Mouse (Mus musculus) neural tube, embryonic 14.5 days (tissue): ENCODE data around the gene Gnmt. TPM values are rescaled to one million over a fixed set of nuclear protein-coding genes. Genes with fewer than 3 reads are reported as not detected.

Source experiments
- ATAC-seq: fragments of 200-750 bp; cut with Nextera tagmentation; 2 replicates; pipeline ENCODE4 v1.8.0; 2017; ENCODE audit warnings: low read depth, mild to moderate bottlenecking, moderate TSS enrichment, moderate library complexity
- H3K27ac ChIP-seq: fragments of 300-500 bp; sonication (generic); 2 replicates; pipeline ENCODE4 v1.5.1; 2014; ENCODE audit warnings: low read depth, mild to moderate bottlenecking, control low read depth, low read length, moderate library complexity, mixed read lengths
- H3K27me3 ChIP-seq: fragments of 300-500 bp; sonication (generic); 2 replicates; pipeline ENCODE4 v1.6.1; 2014; ENCODE audit warnings: low read length; ENCODE audit not compliant: control insufficient read depth, insufficient read depth
- H3K36me3 ChIP-seq: fragments of 300-500 bp; sonication (generic); 2 replicates; pipeline ENCODE4 v1.6.1; 2014; ENCODE audit warnings: low read length, mixed read lengths; ENCODE audit not compliant: control insufficient read depth, insufficient read depth
- H3K4me1 ChIP-seq: fragments of 300-500 bp; sonication (generic); 2 replicates; pipeline ENCODE4 v1.6.1; 2014; ENCODE audit warnings: low read length; ENCODE audit not compliant: control insufficient read depth, insufficient read depth
- H3K4me2 ChIP-seq: fragments of 300-500 bp; sonication (generic); 2 replicates; pipeline ENCODE4 v1.6.1; 2014; ENCODE audit warnings: mild to moderate bottlenecking, low read depth, low read length, control low read depth
- H3K4me3 ChIP-seq: fragments of 300-500 bp; sonication (generic); 2 replicates; pipeline ENCODE4 v1.5.1; 2014; ENCODE audit warnings: low read depth, low read length, control low read depth, mixed read lengths
- H3K9ac ChIP-seq: fragments of 300-500 bp; sonication (generic); replicated peaks from 2 replicates; pipeline ENCODE4 v1.6.1; 2014; ENCODE audit warnings: low read depth, mild to moderate bottlenecking, control low read depth, low read length, mixed read lengths
- H3K9me3 ChIP-seq: fragments of 300-500 bp; sonication (generic); 2 replicates; pipeline ENCODE4 v1.6.1; 2016; ENCODE audit warnings: low read length; ENCODE audit not compliant: control insufficient read depth
- WGBS: fragments of 180-500 bp; shearing (Covaris S2); extraction: QIAGEN DNeasy Blood & Tissue Kit; methylation state at CpG from one replicate; pipeline ENCODE4 v1.1.7; 2014; 5-methylcytosine and 5-hydroxymethylcytosine counted together
- polyA plus RNA-seq: library from polyadenylated mRNA; unstranded; fragments of >200 nt; fragmentation: Nextera tagmentation; extraction: Ambion mirVana; gene quantifications from 2 replicates; pipeline ENCODE4 v1.2.1, GENCODE M21; 2014

The Gnmt gene
- polyA plus RNA-seq, 1 experiment from 2014 or later, result 2.1 TPM

DNA sequence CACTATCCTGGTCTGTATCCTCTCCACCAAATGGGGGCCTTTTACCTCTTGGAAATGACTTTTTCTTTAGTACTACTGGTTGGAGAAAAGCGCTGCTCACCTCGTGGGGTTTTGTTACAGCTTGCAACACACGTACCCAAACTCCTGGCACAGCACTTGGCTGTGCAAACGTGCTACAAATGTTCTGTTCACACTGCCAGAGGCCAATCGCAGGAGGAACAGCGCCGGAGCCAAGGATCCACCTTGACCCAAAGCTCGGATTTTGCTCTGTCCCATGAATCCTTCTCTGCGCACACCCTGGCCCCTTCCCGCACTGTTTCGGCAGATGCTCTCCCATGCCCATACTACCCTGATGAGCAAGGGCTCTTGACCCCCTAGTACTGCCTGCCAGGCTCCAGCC, 472 bp downstream of the Gnmt start:
- no peak overlapping the region for H3K27ac ChIP-seq
- no peak overlapping the region for H3K9ac ChIP-seq
- no peak overlapping the region for H3K4me3 ChIP-seq
- no peak overlapping the region for H3K4me2 ChIP-seq
- no peaks in the 10 kb centered on the region for H3K9me3 ChIP-seq
- H3K4me1 ChIP-seq, result no peaks in the 10 kb centered on the region
- no peaks in the 10 kb centered on the region; the same call in 1 of the 2 replicates for H3K36me3 ChIP-seq
- 0 out of 2 replicates have a peak, but pooled peaks cover 2% of the 10 kb centered on the region for H3K27me3 ChIP-seq
- 50% methylated on average over 11 of the region's 11 CpGs for WGBS
- ATAC-seq, result no peak

DNA sequence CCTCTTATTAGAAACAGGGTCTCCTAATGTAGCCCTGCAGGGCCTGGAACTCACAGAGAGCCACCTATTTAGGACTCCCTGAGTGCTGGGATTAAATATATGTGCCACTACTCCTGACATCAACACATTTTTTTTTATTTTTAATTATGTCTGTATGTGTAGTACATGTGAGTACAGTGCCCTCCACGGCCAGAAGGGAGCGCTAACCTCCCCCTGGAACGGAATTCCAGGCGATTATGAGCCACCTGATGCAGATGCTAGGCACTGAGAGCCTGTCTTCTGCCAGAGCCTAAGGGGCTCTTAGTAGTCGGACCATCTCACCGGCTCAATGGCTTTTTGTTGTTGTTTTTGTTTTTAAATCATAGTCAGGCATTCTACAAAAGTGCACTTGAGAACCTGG, 947 bp downstream of the Gnmt start:
- ATAC-seq, result no peak
- Histone ChIP-seq H3K36me3 (no peaks in the 10 kb centered on the region; the same call in 1 of the 2 replicates), H3K4me2 (no peak overlapping the region), H3K4me1 (no peaks in the 10 kb centered on the region), H3K27ac (no peak overlapping the region), H3K27me3 (0 out of 2 replicates have a peak, but pooled peaks cover 2% of the 10 kb centered on the region), H3K4me3 (no peak overlapping the region), H3K9me3 (no peaks in the 10 kb centered on the region), H3K9ac (no peak overlapping the region)
- WGBS, result 34% methylated on average over 6 of the region's 6 CpGs

DNA sequence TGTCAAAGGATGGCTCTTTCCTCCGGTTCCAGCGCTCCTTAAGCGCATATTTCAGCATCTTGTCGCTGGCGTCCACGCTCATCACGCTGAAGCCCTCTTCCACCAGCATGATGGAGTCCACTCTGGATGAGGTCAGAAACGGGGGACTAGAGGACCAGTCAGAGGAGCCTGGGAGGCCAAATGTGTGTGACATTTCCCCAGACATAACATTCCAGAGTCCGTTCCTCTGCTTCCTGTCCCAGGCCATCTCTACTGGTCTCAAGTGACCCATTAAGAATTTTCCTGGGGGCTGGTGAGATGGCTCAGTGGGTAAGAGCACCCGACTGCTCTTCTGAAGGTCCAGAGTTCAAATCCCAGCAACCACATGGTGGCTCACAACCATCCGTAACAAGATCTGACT, 1.7 kb downstream of the Gnmt start:
- Histone ChIP-seq H3K27me3 (0 out of 2 replicates have a peak, but pooled peaks cover 2% of the 10 kb centered on the region), H3K9me3 (no peaks in the 10 kb centered on the region), H3K4me3 (no peak overlapping the region), H3K4me2 (no peak overlapping the region), H3K4me1 (no peaks in the 10 kb centered on the region), H3K27ac (no peak overlapping the region), H3K9ac (no peak overlapping the region), H3K36me3 (no peaks in the 10 kb centered on the region; the same call in 1 of the 2 replicates)
- ATAC-seq, result no peak
- WGBS, result 94% methylated on average over 11 of the region's 11 CpGs

DNA sequence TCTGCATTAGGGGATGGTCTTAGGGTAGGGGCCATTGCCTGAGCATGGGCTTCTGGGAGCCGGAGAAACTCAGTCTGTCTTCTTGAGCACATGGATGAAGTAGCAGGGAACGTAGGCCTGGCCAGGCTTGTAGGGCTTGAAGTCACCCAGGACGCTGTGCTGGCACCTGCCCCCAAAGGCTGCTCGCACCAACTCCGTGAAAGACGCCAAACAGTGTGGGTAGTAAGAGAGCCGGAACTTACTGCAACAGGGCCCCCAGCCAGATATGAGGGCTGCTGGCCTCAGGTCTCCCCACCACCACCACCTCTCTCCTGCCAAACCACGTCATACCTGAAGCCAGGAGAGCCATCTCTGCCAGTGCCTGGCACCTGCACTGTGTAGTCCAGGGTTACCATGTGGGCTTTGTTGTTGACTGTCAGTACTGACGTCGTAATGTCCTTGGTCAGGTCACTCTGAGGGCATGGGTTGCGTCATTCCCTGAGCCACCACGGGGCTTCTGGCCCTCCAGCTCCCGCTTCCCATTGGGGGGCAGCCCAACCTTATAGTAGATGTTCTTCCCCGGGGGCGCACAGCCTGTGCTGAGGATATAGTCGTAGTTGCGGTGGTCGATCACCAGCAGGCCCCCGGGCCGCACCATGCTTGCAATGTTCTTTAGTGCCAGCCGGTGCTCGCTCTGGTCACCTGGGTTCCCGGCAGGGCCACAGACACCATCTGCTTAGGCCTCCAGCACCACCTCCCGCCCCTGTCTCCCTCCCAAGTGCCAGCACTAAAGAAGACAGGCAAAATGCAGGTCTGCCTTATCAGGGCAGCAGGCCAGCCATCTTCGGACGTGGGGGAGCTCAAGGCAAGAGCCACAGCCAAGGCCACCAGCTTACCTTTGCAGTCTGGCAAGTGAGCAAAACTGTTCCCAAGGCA, 3.0 kb downstream of the Gnmt start:
- H3K4me1 ChIP-seq, result no peaks in the 10 kb centered on the region
- no peaks in the 10 kb centered on the region for H3K9me3 ChIP-seq
- no peak overlapping the region for H3K9ac ChIP-seq
- 92% methylated on average over 25 of the region's 26 CpGs for WGBS
- H3K27me3 ChIP-seq, result 0 out of 2 replicates have a peak, but pooled peaks cover 2% of the 10 kb centered on the region
- no peak for ATAC-seq
- no peak overlapping the region for H3K27ac ChIP-seq
- peaks cover 8% of the 10 kb centered on the region for H3K36me3 ChIP-seq
- no peak overlapping the region for H3K4me3 ChIP-seq
- no peak overlapping the region for H3K4me2 ChIP-seq

DNA sequence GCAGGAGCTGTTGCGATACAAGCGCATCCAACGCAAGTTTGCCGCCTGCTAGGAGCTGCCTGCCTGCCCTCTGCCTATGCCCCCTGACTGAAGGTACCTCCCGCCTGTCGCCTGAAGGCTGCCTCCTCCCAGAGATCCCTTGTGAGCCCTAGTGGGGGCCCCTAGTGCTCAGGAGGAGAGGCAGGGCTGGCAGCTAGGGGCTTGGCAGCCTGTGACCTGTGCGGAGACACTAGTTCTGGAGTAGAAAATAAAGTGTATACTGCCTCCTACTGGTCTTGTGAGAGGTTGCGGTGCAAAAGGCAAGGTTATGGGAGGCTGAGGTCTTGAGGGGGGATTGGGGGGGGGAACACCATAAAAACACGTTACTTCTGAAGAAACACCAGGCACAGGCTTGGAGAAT, 3.7 kb downstream of the Gnmt start:
- no peak overlapping the region for H3K4me3 ChIP-seq
- no peak overlapping the region for H3K4me2 ChIP-seq
- H3K9ac ChIP-seq, result no peak overlapping the region
- no peak; the same call in 1 of the 2 replicates for ATAC-seq
- H3K27ac ChIP-seq, result no peak overlapping the region
- H3K27me3 ChIP-seq, result 0 out of 2 replicates have a peak, but pooled peaks cover 2% of the 10 kb centered on the region
- H3K4me1 ChIP-seq, result no peaks in the 10 kb centered on the region
- no peaks in the 10 kb centered on the region for H3K9me3 ChIP-seq
- H3K36me3 ChIP-seq, result peaks cover 8% of the 10 kb centered on the region
- 48% methylated on average over 9 of the region's 9 CpGs for WGBS

DNA sequence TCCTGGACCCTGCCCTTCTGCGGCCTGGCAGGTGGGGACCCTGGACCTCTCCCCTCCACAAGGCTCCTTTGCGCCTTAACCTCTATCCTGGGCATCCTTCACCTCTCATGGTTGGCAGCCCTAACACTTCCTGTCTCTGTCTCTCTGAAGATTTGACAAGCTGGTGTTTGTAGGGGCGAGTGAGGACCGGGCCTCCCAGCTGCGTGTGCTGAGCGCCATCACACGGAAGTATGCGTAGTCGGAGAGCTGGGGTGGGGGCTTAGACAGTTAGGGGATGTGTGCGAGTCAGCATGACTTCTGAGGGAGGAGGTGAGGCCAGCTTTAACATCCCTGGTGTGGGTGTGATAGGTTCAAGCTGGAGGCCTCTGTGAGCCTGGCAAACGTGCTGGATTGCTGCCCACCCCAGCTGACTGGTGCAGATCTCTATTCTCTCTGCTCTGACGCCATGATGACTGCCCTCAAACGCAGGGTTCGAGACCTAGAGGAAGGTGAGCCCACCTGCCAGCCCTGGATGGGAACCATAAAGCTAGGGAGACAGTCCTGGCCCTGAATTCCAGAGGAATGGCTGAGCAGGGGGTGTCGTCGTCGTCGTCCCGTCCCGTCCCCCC, 4.4 kb downstream of the Gnmt start:
- peaks cover 8% of the 10 kb centered on the region for H3K36me3 ChIP-seq
- H3K9me3 ChIP-seq, result no peaks in the 10 kb centered on the region
- ATAC-seq, result no peak
- WGBS, result 83% methylated on average over 19 of the region's 20 CpGs
- H3K4me2 ChIP-seq, result no peak overlapping the region
- H3K27me3 ChIP-seq, result 0 out of 2 replicates have a peak, but pooled peaks cover 2% of the 10 kb centered on the region
- H3K4me3 ChIP-seq, result no peak overlapping the region
- H3K4me1 ChIP-seq, result no peaks in the 10 kb centered on the region
- H3K27ac ChIP-seq, result no peak overlapping the region
- H3K9ac ChIP-seq, result no peak overlapping the region

DNA sequence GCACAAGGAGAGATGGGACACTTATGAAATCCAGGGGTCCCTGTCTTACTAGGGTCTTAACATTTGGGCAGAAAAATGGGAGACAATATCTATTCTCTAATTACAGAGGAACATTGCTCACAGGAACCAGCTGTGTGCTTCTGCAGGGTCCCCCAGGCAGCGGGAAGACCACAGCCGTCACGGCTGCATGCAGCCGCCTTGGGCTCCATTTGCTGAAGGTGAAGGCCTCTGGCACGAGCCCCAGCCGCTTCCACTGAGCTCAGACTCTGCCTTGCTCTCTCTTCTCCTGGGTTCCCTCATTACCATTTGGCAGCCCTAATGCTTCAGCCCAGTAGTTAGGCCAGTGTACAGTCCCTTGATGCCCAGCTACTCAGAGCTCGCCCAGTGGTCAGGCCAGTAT, 7.9 kb downstream of the Gnmt start:
- Histone ChIP-seq H3K27ac (no peak overlapping the region), H3K9me3 (no peaks in the 10 kb centered on the region), H3K36me3 (peaks cover 8% of the 10 kb centered on the region), H3K27me3 (no peaks in the 10 kb centered on the region), H3K4me1 (no peaks in the 10 kb centered on the region), H3K4me3 (no peak overlapping the region), H3K9ac (no peak overlapping the region), H3K4me2 (no peak overlapping the region)
- 88% methylated on average over 7 of the region's 7 CpGs for WGBS
- ATAC-seq, result no peak

DNA sequence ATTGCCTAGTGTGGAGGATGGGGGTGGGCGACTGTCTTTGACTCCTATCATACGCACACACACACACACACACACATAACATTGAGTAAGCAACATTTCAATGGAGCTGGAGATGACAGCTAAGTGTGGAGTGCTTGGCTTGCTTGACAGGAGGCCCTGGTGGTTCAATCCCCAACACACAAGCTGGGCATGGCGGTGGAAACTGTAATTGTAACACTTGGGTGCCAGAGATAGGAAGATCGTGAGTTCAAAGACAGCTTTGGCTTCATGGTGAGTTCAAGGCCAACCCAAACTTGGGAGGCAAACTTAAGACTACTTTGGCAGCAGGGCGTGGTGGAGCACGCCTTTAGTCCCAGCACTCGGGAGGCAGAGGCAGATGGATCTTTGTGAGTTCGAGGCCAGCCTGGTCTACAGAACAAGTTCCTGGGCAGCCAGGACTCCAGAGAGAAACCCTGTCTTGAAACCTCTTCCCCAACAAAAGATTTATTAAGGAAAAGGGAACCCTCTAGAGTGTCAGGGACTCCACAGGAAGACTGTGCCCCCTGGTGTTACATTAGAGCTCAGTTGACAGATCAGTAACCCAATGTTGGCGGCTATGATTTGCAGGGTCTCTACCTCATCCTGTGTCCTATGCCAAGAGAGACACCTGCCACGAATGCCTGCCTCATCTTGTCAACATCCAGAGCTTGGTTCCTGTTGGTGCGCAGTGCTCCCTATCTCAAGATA, 14.0 kb downstream of the Gnmt start:
- Histone ChIP-seq H3K4me3 (no peak overlapping the region), H3K9ac (no peak overlapping the region), H3K27ac (no peak overlapping the region), H3K4me2 (no peak overlapping the region), H3K9me3 (no peaks in the 10 kb centered on the region), H3K36me3 (peaks cover 5% of the 10 kb centered on the region; the same call in 1 of the 2 replicates), H3K27me3 (no peaks in the 10 kb centered on the region; the same call in 1 of the 2 replicates), H3K4me1 (peaks cover 13% of the 10 kb centered on the region; the same call in 1 of the 2 replicates)
- no peak for ATAC-seq
- WGBS, result 96% methylated on average over 11 of the region's 11 CpGs
